Mouse (Mus musculus): Measurements from ENCODE around the gene Kcnip2.

GRCm38 (mm10) chr19:45830679-45831078 lies 14.8 kb upstream of the Kcnip2 start:
- TF ChIP-seq MAZ (IDR thresholded peaks at IDR 0.05; ENCODE audit: low read depth, low read length) (no peak), NRF1 (IDR thresholded peaks at IDR 0.05; ENCODE audit: low read depth, low read length) (no peak), SIN3A (IDR thresholded peaks at IDR 0.05; ENCODE audit: low read length) (no peak), CHD1 (IDR thresholded peaks at IDR 0.05; ENCODE audit: low read depth, low read length) (no peak), POLR2A (IDR thresholded peaks at IDR 0.05; ENCODE audit: low read depth, low read length) (no peak), CTCF (conservative IDR thresholded peaks at IDR 0.05 in 1 of 2, IDR thresholded peaks at IDR 0.05 in 1 of 2; ENCODE audit: low read depth in 2 of 2, low read length in 2 of 2) (no peak), KAT2A (IDR thresholded peaks at IDR 0.05; ENCODE audit: insufficient replicate concordance, low read length) (no peak), NELFE (IDR thresholded peaks at IDR 0.05; ENCODE audit: low read depth, low read length) (no peak), TCF12 (IDR thresholded peaks at IDR 0.05; ENCODE audit: low read depth, low read length) (no peak), SMC3 (IDR thresholded peaks at IDR 0.05; ENCODE audit: low read depth, low read length) (no peak)
